Mouse (Mus musculus): Measurements from ENCODE around the gene Lrrc8e. TPM values are rescaled to one million over a fixed set of nuclear protein-coding genes. Genes with fewer than 3 reads are reported as not detected.
"Not testable (repeated sequence)": the region's sequence is repeated elsewhere in the genome, so short reads cannot be mapped to it uniquely, and the experiment has no call there.

Lrrc8e gene
- total and polyA plus RNA-seq, 3 experiments = 14.3 to 24.2 (median 19.3) TPM

DNA sequence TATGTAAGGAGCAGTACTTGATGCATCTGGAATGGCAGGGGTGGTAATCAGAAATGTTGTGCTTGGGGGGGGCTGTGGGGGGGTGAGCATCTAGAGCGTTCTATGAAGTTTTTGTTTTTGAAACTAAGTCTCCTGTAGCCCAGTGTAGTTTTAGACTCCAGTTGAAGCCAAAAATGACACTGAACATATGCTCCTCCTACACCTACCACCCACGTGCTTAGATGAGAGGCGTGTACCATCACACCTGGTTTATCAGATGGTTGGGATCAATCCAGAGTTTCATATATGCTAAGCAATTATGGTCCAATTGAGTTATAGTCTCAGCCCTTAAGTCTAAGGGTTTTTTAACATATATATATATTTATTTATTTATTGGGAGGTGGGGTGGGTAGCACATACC, 7.0 kb upstream of the Lrrc8e start:
- DNase-seq = no peak

- no peak for DNase-seq
These were observed 4.6 kb upstream of the Lrrc8e start for GRCm38 (mm10) chr8:4222059-4222458.

GRCm38 (mm10) chr8:4226323-4226722, 304 bp upstream of the Lrrc8e start:
- no peak for DNase-seq

DNA sequence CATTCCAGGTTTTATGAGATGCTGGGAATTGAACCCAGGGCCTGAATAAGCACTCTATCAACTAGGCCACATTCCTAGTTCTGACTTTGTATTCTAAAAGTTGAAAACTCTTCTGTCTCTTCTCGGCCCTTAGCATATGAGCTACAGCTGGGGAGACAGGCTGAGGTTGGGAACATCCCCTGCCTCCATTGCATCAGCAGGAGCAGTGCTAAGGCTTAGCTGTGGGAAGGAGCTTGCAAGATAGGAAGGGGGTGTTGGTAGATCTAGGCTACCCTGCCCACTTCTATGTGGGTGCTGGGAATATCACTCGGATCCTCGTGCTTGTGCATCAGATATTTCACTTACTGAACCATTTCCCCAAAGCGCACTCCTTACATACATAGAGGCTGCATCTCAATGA, 1.3 kb downstream of the Lrrc8e start:
- DNase-seq = no peak

DNA sequence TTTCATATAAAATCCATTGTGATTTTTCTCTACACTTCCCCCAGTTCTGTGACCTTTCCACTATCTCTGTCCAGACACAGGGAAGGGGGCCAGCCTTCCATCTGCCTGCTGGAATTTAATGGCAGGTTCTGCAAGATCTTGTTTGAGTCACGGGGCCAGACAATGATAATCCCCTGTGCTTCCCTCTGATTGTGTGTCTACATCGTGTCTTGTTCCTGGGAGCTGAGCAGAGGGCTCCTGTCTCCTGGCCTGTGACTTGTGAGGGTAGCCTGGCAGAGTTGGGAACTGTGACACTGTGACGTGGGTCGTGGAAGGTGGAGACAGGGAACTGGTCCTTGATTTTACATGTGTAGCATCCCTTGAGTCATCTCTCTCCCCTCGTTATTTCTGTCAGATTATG, 3.2 kb downstream of the Lrrc8e start:
- DNase-seq = peak; percentile 13

DNA sequence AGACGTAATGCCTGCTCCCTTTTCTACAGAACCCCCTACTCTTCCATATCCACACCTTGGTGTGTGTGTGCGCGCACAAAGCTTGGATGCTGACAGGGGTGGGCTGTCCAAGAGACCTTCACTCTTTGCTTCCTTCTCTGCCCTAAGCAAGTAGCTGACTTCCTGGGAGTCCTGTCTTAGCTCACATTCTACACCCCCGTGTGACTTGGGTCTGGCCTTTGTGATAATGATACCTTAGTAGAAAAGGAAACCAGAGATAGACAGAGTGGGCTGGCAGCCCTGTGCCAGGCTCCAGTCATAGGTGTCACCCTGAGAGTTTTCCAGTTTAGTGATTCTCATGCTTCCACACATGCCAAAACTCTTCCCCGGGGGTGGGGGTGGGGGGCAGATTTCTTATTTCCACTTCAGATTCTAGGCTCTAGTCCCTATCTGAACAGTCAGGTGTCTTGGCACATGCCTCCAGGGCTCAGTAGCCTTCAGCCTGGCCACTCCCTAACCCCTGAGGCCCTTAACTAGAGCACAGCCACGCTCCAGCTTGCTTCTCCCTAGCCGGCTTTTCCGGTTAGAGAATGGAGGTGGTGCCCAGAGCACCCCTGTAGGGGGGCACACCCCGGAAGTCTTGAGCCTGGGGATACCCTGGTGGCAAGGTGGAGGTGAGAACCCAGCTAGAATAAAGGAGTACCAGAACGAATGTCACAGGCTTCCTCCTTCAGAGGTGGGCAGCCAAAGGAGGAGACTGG, 4.2 kb downstream of the Lrrc8e start:
- DNase-seq = peak; percentile 4

DNA sequence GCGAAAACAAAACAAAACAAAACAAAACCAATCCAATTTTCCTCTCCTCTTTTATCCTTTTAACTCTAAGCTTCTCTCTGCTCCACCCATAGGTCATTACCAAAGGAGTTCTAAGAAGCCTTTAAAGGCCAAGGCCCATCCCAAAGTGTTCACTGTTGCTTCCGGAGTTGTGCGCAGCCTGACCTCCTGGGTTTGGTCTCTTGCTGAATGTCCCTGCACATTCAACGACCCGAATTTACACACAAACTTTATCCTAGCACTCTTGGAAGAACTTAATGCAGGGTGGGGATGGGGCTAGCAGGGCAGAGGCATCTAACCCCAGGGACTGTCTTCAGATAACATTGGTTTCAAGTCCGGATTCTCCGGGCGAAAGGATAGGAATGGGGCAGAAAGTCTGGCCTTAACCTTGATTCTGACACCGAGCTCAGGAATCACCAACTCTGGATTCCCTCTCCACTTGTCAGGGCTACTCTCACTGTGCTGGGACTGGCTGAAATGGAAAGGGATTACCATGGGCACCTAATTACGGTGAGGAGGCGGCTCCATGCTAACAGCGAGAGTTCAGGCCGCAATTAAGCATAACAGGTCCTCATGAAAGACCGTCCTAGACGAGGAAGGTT, 11.3 kb downstream of the Lrrc8e start:
- peak; percentile 85 for DNase-seq

DNA sequence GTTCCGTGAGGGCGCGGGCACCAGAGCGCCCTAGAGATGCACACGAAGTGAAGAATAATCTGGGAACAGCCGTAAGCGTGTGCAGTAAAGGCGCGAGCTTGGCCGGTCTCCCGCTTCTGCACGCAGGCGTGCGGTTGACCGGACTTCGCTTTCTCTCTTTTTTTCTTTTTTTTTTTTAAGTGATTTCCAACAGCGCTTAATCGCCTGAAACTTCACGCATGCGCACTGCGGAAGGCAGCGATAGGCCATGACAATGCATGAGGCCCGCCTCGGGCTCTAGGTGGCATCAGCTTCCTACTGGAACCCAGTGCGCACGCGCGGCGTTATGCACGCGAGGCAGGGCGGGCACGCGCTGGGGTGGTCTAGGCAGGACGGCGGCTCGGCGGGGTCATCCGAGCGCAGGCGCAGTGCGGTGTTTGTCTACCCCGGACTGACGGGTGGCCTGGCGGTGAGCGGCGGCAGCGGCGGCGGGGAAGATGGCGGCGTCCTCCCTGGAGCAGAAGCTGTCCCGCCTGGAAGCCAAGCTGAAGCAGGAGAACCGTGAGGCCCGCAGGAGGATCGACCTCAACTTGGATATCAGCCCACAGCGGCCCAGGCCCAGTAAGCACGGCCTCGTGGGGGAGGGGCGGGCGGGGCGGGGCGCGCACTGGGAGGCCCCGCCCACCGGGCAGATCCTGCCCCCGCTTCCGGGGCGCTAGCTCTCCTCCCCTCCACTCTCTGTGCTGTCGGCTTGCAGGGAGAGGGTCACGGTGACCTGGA, 12.0 kb downstream of the Lrrc8e start, which contains the start of the genes Map2k7 and Gm49320:
Gene Map2k7 (plus strand): TSS at position 307 of the 759 bp plus-strand sequence.
Gene Gm49320 (plus strand): TSS at position 432 of the 759 bp plus-strand sequence.
- peak; percentile 100 for DNase-seq

GRCm38 (mm10) chr8:4239193-4239890, 12.7 kb downstream of the Lrrc8e start:
- DNase-seq = no peak

DNA sequence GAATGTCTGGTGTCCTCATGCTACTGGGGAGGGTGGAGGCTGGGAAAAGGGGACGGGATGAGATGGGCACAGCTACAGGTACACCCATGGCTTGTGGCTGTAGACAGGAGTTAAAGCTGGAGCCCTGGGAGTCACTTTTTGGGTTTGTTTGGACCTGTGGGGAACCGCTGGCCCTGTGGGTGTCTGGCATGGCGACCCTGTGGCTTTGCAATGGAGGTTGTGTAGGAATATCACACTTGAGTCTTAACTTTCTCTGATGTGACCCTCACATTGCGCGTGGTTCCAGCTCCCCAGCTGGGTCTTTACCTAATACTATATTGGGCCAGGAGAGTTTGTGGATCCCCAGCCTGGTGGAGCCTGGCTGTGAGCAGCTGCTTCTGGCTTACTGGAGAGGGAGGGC, 18.4 kb downstream of the Lrrc8e start:
- no peak for DNase-seq

DNA sequence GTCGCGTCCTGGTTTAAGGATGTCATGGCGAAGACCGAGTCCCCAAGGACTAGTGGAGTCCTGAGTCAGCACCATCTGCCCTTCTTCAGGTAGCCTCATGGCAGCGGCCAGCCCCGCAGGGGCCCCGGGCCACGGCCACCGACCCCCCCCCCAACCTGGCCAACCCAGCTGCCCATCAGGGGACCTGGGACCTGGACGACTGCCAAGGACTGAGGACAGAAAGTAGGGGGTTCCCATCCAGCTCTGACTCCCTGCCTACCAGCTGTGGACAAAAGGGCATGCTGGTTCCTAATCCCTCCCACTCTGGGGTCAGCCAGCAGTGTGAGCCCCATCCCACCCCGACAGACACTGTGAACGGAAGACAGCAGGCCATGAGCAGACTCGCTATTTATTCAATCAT, 19.1 kb downstream of the Lrrc8e start:
- no peak for DNase-seq

GRCm38 (mm10) chr8:4247241-4247640, 20.6 kb downstream of the Lrrc8e start:
- DNase-seq = no peak

- DNase-seq = peak; percentile 56
These were observed 21.4 kb downstream of the Lrrc8e start, which contains the start of gene Tgfbr3l for GRCm38 (mm10) chr8:4247951-4248540. Gene Tgfbr3l (plus strand): TSS chr8:4248214.

DNA sequence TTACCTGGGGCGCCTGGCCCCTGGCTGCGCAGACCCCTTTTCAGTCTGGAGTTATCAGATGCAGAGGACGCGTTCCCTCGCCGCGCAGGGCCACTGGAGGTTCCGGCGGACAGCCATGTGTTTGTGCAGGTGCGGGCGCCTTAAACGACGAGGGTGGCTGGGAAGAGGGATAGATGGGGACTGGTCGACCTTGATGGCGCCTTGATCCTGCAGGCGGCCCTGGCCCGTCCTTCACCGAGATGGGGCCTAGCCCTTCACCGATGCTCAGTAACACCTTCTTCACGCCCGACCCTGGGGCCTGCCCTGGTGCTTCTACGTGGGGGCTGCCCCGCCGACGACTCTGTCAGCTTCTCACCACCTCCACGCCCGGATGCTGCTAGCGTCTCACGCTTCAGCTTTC, 22.6 kb downstream of the Lrrc8e start:
- peak; percentile 75 for DNase-seq

DNA sequence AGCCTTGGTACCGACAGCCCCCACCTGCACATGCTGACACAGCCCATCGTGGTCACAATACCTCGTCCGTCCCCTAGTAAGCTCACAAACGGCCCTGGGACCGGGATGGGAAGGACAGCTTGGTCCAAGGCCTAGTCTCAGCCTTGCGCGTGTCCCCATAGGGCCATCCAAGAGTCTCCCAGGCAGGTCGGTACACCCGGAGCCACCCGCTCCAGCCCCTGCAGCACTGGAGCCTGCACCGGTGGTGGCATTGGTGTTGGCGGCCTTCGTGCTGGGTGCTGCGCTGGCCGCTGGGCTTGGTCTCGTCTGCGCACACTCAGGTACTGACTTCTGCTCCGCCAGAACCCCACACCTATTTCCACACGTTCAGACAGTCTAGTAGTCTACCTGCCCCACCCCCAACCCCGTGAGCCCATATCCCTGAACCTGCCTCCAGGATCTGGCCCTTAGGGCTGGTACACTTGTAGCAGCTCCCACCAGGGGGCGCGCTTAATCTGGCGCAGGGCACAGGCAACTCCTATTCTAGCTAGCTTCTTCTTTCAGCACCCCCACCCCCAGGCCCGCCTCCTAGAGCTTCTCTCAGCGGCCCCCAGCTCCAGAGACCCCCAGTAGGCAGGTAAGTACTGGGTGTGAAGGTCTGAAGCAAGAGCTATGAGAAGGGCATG, 23.8 kb downstream of the Lrrc8e start:
- DNase-seq = peak; percentile 90

DNA sequence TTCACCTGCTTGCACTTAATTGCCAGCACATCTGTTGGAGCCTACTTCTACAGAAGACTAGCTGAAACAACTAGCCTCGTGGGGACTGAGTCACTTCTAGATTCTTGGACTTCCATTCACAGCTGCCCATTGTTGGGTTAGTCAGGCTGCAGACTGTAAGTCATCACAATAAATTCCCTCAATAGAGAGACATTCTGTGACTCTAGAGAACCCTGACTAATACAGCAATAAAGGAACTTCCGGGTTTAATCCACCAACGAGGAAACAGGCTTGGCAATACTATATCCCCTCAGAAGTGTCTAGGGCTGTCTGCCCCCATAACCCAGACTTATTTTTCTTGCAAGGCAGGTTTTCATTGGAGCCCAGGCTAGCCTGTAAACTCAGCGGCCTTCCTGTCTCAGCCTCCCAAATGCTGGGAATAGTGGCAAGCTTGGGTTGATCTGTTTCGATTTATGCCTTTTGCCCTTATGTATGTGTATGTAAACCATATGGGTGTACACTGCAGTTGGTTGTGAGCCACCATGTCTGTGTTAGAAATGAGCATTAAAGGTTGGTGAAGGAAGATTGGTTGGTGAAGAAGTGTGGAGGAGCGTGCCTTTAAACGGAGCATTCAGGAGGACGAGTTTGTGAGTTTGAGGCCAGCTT, 25.6 kb downstream of the Lrrc8e start:
- peak; percentile 43 for DNase-seq

- DNase-seq = peak; percentile 98
These were observed 26.6 kb downstream of the Lrrc8e start, which contains the start of gene Snapc2 for GRCm38 (mm10) chr8:4252934-4253841. Gene Snapc2 (plus strand): TSS chr8:4253080.

GRCm38 (mm10) chr8:4254001-4254400, 27.4 kb downstream of the Lrrc8e start:
- peak; percentile 73 for DNase-seq

GRCm38 (mm10) chr8:4255471-4255870, 28.8 kb downstream of the Lrrc8e start:
- DNase-seq = not testable (repeated sequence)
